Mouse (Mus musculus) urinary bladder, postnatal 36 days (tissue): ENCODE results near the gene Ptgs2.
A peak's percentile ranks its signal among the peaks of the same experiment; 100 is the strongest.

Source experiments
- DNase-seq, 2 experiments: peaks; one replicate each; pipeline ENCODE4 v3.0.0; 2022; ENCODE audit warnings: low spot score in 2 of 2, mixed read lengths in 1 of 2

Ptgs2 gene

GRCm38 (mm10) chr1:150099790-150100333 is at the start of gene Ptgs2:
Gene Ptgs2 (plus strand): TSS chr1:150100031.
- peak; percentile 27 to 60 for DNase-seq

DNA sequence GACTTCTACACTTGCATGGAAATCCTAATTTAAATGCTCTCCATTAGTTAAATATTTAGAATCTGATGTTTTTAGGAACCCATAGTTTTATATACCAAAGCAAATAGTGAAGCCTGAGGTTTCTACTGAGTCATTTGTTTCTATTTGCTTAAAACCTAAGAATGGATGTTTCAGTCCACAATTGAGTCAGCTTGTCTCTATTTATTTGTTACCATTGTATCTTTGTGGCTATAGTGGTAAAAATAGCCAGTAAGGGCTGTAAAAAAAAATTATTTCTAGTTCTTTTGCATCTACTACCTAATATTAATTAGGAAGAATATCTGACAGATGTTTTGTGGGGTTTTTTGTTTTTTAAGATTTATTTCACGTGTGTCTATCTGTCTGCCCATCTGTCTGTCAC is 49.6 kb upstream of the Ptgs2 start:
- DNase-seq = no peak

DNA sequence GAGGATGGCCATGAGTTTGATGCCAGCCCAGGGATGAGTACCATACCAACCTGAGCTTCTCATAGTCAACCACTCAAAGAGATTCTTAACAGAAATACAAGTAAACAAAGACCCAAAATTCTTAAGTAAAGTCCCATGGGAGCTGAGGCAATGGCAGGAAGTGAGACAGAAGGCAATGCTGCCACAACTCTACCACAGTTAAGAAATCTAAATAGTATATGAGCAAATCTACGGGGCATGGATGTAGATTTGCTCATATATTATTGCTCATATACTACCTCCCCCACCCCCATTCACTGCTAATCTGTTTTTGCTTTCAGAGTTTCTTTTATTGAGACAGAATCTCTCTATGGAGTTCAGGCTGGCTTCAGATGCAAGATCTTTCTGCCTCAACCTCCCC is 34.1 kb upstream of the Ptgs2 start:
- no peak for DNase-seq

GRCm38 (mm10) chr1:150072880-150073279 is 27.0 kb upstream of the Ptgs2 start:
- no peak for DNase-seq

- no peak for DNase-seq
These were observed 25.2 kb upstream of the Ptgs2 start for GRCm38 (mm10) chr1:150074609-150075008.

- no peak for DNase-seq
These were observed 10.7 kb upstream of the Ptgs2 start for GRCm38 (mm10) chr1:150089040-150089692.

DNA sequence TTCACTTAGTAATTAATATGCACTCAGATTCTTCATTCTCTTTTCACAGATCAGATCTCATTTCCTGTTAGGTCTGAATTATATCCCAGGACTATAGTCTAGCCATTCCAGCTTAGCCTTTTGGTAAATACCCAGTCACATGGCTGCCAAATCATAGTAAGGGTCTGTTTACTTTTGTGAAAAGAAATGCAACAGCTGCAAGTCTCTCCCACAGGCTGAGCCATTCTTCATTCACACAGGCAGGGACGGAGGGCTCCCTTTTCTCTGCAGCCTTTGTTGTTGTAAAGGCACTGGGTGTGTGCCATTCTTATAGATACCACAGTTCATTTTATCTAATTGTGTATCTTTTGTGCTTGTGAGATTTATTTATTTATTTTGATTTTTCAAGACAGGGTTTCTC is 9.6 kb upstream of the Ptgs2 start:
- DNase-seq = no peak

GRCm38 (mm10) chr1:150097036-150097435 is 2.8 kb upstream of the Ptgs2 start:
- no peak for DNase-seq

GRCm38 (mm10) chr1:150097721-150098120 is 2.1 kb upstream of the Ptgs2 start:
- DNase-seq = no peak

- DNase-seq = no peak
These were observed 457 bp upstream of the Ptgs2 start for GRCm38 (mm10) chr1:150099374-150099773.

DNA sequence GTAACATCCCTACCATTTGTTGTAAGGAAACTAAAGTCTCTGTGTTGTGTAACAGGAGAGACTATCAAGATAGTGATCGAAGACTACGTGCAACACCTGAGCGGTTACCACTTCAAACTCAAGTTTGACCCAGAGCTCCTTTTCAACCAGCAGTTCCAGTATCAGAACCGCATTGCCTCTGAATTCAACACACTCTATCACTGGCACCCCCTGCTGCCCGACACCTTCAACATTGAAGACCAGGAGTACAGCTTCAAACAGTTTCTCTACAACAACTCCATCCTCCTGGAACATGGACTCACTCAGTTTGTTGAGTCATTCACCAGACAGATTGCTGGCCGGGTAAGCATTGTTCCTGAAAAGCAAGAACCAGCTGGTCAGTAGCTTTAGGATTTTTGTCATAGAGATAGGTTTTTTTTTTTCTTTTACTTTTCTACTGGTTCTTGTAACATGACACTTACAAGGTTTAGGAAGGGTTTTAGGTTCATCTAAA is 4.4 kb downstream of the Ptgs2 start:
- no peak for DNase-seq

GRCm38 (mm10) chr1:150106736-150107135 is 6.9 kb downstream of the Ptgs2 start:
- no peak for DNase-seq

- no peak for DNase-seq
These were observed 9.8 kb downstream of the Ptgs2 start for GRCm38 (mm10) chr1:150109591-150109990.

DNA sequence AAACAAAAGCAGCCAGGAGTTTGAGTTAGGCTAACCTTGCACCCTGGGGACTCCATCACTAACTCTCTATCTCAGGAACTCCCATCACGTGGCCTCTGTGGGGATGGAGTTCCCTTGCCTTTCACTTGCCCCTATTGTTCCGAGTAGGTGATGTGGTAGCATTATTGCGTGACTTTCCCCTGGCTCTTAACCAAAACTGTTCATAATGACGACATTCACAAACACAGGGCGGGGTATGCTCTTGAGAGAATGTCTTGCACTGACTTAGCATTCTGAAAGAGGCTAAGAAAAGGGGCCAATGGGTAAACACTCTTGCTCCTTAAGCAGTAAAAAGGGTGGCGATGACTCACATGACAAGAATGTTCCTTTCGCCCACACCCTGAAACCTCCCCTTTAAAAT is 15.5 kb downstream of the Ptgs2 start:
- peak; percentile 3 to 11 for DNase-seq

GRCm38 (mm10) chr1:150118352-150118751 is 18.5 kb downstream of the Ptgs2 start:
- no peak for DNase-seq

DNA sequence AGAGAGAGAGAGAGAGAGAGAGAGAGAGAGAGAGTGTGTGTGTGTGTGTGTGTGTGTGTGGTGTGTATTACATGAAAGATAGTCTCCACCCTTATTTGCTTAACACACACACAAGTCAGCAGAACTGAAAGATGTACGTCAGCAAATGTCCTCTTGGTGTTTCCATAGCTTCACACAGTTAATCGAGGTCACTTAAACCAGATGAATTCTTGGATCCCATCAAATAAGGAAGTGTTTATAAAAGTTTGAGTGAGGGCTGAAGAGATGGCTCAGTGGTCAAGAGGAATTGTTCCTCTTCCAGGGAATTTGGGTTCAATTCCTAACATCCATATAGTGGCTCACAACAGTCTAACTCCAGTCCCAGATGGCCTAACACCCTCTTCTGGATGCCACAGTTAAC is 25.7 kb downstream of the Ptgs2 start:
- DNase-seq = no peak

- no peak for DNase-seq
These were observed 30.2 kb downstream of the Ptgs2 start for GRCm38 (mm10) chr1:150130070-150130469.

DNA sequence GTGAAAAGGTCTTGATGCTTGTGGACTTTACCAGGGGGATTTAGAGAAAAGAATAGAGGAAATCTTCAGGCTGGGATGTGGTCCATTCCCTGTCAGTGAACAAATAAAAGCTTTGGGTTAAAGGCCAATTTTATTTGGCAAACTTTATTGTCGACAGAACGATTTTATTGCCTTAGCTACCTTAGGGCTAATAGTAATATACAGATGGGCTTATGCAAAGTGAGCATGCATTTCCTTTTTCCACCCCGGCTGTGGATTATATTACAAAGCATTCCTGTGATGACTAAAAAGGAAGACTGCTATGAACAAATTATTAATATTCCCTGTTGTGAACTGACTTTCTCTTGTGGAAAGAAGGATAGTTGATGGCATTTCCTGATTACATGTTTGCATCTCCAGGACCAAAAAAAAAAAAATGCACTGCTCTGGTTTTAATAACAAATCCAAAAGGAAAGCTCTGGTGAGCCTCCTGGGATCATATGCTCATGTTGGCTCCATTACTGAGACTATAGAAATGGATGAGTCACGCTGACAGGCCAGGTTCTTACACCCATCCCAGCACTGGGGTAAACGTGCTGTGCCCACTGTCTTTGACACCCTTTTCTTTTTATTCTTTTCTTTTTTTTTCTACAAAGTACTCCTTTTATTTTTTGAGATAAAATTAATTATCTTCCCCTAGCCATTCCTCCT is 30.9 kb downstream of the Ptgs2 start:
- no peak for DNase-seq

GRCm38 (mm10) chr1:150135350-150135749 is 35.5 kb downstream of the Ptgs2 start:
- no peak for DNase-seq

- peak in 1 of 2 experiments; percentile 8 for DNase-seq
These were observed 39.9 kb downstream of the Ptgs2 start for GRCm38 (mm10) chr1:150139730-150140129.

DNA sequence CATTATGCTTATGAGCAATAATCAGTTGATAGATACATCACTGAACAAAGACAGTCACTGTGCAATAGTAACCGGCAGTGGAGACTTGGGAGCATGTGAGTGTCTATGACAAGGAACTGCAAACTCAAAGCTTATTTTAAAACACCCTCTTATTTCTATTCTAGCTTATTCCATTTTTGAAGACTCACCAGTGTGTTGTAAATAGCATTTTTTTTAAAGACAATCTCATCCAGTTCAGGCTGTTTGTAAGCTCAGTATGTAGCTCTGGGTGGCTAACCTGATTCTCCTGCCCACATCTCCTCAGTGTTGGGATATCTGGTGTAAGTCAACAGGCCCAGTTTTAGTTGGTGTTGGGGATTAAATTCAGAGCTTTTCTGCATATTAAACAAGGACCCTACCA is 42.1 kb downstream of the Ptgs2 start:
- no peak for DNase-seq

DNA sequence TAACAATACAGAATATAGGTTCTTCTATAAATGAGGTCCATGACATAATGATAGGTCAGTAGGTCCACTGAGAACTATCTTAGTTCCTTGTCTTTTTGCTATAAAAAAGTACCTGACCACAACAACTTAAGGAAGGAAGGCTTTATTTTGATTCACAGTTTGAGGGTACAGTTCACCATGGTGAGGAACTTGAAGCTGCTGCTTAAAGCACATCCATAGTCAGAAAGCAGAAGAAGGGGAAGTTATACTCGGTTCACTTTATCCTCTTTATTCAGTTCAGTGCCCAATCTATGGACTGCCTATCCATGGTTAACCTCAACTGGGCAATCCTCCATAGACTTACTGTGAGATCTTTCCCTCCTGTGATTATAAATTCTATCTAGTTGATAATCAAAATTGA is 43.7 kb downstream of the Ptgs2 start:
- no peak for DNase-seq

DNA sequence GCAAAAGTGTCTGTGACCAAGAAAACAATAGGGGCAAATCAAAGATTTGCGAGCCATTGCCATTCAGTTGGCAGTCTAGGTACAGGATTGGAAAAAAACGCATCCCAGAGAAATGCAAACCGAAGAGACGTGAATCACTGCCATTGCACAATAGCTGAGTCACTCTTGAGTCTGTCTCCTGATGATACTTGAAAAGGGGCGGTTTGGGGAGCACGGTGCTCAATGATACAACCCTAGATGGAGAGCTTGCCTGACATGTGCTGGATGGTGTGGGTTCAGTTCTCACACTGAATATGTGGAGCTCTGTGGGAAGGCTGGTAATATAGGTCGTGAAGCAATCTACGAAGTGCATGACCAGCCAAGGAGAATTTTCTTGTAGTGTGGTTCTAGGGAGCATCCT is 45.2 kb downstream of the Ptgs2 start:
- no peak for DNase-seq
